Mouse (Mus musculus): ENCODE data around the gene Gm3012. TPM values are rescaled to one million over a fixed set of nuclear protein-coding genes. Genes with fewer than 3 reads are reported as not detected.
"Not testable (repeated sequence)": the region's sequence is repeated elsewhere in the genome, so short reads cannot be mapped to it uniquely, and the experiment has no call there.

The Gm3012 gene
- total RNA-seq (2021), result not detected

DNA sequence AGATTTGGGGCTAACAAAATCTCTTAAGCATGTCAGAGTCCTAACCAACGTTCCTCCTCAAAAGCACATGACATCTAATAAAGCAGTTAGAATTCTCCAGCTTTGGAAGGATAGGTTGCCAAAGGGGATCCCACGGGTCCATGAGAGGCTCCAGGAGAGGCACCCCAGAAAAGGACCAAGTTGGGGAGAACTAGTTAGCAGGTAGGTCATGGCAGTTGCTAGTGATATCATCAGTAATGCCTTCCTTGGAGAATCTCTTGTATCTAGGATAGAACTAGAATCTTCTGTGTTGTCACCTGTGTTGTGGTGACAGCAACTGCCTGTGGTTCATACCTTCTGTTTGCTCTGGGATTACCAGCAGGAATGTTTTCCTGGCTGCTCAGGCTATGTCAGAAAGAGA, at the start of gene Gm3012:
TSS of gene Gm3012 (plus strand) at position 301 of the 400 bp plus-strand sequence.
- DNase-seq (ENCODE audit: low spot score); intact Hi-C loops (cut with DNase I): not testable (repeated sequence)

DNA sequence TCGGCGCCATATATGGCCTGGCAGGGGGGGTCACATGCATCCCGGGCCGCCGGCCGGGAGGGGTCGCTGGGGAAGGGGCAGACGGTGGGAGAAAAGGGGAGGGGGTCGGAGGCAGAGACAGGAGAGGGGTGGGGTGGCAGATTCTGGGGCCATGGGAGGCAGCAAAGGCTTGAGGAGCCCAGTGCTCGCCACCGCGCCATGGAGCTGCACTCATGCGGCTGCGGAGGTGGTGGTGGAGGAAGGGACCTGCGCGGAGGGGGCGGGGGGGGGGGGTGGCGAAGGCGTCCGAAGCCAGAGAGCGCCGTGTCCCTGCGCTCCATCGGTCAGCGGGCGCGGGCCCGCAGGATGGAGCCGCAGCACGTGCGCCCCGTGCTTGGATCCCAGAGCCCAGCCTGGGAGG, 17.4 kb downstream of the Gm3012 start, which contains the start of gene Gm3020:
TSS of gene Gm3020 (plus strand) at position 301 of the 400 bp plus-strand sequence.
- DNase-seq (ENCODE audit: low spot score), result not testable (repeated sequence)

DNA sequence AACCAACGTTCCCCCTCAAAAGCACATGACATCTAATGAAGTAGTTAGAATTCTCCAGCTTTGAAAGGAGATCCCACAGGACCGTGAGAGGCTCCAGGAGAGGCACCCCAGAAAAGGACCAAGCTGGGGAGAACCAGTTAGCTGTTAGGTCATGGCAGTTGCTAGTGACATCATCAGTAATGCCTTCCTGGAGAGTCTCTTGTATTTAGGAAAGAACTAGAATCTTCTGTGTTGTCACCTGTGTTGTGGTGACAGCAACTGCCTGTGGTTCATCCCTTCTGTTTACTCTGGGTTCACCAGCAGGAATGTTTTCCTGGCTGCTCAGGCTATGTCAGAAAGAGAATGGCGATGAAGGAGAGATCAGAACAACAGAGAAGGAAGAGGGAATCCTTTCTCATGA, 54.2 kb downstream of the Gm3012 start, which contains the start of gene Gm3043:
TSS of gene Gm3043 (plus strand) at position 301 of the 400 bp plus-strand sequence.
- intact Hi-C loops (cut with DNase I); DNase-seq (ENCODE audit: low spot score): not testable (repeated sequence)

More for the DNA sequence above, 17.4 kb downstream of the Gm3012 start, which contains the start of gene Gm3020:
- intact Hi-C loops (cut with DNase I), result not testable (repeated sequence)

Other genes starting within 250 kb of the Gm3012 start
- gene Gm10413, start 239.4 kb upstream of the Gm3012 start, total RNA-seq (2021), result not detected
- under 1 TPM; 0.18 to 0.34 TPM for gene Gm10409, start 221.9 kb upstream of the Gm3012 start, total RNA-seq (2021)
- not detected for gene Gm3005, start 206.4 kb upstream of the Gm3012 start, total RNA-seq (2021)
- gene Gm10408, start 185.1 kb upstream of the Gm3012 start, total RNA-seq (2021), result not detected
- under 1 TPM; 0.18 to 0.34 TPM for gene Gm3020, start 17.5 kb downstream of the Gm3012 start, total RNA-seq (2021)
- not detected for gene Gm3043, start 54.3 kb downstream of the Gm3012 start, total RNA-seq (2021)
- gene Gm3002, start 175.6 kb downstream of the Gm3012 start, total RNA-seq (2021), result under 1 TPM in 1 of 2 experiments, not detected in 1; 0.17 TPM
- gene Gm3033, start 211.7 kb downstream of the Gm3012 start, total RNA-seq (2021), result under 1 TPM in 1 of 2 experiments, not detected in 1; 0.20 TPM
- not detected for gene Gm2916, start 249.7 kb downstream of the Gm3012 start, total RNA-seq (2021)

Data from heart, postnatal 25 days (tissue).